Mouse (Mus musculus) intestine, postnatal 0 days (tissue): ENCODE results near the gene Syn3. TPM values are rescaled to one million over a fixed set of nuclear protein-coding genes. Genes with fewer than 3 reads are reported as not detected.

Experiments
- ATAC-seq: fragments of 200-750 bp; cut with Nextera tagmentation; 2 replicates; pipeline ENCODE4 v1.8.0; 2017; ENCODE audit warnings: mild to moderate bottlenecking, moderate TSS enrichment, moderate library complexity
- H3K27ac ChIP-seq: fragments of 300-500 bp; sonication (generic); 2 replicates; pipeline ENCODE4 v1.5.1; 2014; ENCODE audit warnings: mild to moderate bottlenecking, low read depth, low read length, moderate library complexity
- H3K27me3 ChIP-seq: fragments of 300-500 bp; sonication (generic); replicated peaks from 2 replicates; pipeline ENCODE4 v1.6.1; 2014; ENCODE audit warnings: low read length, mixed read lengths; ENCODE audit not compliant: control insufficient read depth, insufficient read depth
- H3K36me3 ChIP-seq: fragments of 300-500 bp; sonication (generic); 2 replicates; pipeline ENCODE4 v1.6.1; 2014; ENCODE audit warnings: mild to moderate bottlenecking, moderate library complexity; ENCODE audit not compliant: control insufficient read depth, insufficient read depth
- H3K4me1 ChIP-seq: fragments of 300-500 bp; sonication (generic); replicated peaks from 2 replicates; pipeline ENCODE4 v1.6.1; 2014; ENCODE audit warnings: antibody characterized with exemption, low read length, mixed read lengths; ENCODE audit not compliant: control insufficient read depth, insufficient read depth
- H3K4me2 ChIP-seq: fragments of 300-500 bp; sonication (generic); replicated peaks from 2 replicates; pipeline ENCODE4 v1.6.1; 2014; ENCODE audit warnings: low read depth, mild to moderate bottlenecking, moderate library complexity
- H3K4me3 ChIP-seq: fragments of 300-500 bp; sonication (generic); 2 replicates; pipeline ENCODE4 v1.5.1; 2014; ENCODE audit warnings: low read depth, low read length
- H3K9ac ChIP-seq: fragments of 300-500 bp; sonication (generic); 2 replicates; pipeline ENCODE4 v1.6.1; 2014; ENCODE audit warnings: mild to moderate bottlenecking, low read depth, low read length
- H3K9me3 ChIP-seq: fragments of 300-500 bp; sonication (generic); 2 replicates; pipeline ENCODE4 v1.6.1; 2016; ENCODE audit warnings: mixed run types; ENCODE audit not compliant: control insufficient read depth
- CTCF ChIP-seq: sonication (generic); IDR thresholded peaks from 2 replicates; pipeline ENCODE4 v1.5.1; 2016; ENCODE audit warnings: low read depth, mild to moderate bottlenecking, control low read depth, antibody characterized with exemption, moderate library complexity
- WGBS: fragments of 180-500 bp; shearing (Covaris S2); extraction: QIAGEN DNeasy Blood & Tissue Kit; methylation state at CpG from one replicate; pipeline ENCODE4 v1.1.7; 2014; 5-methylcytosine and 5-hydroxymethylcytosine counted together
- polyA plus RNA-seq: library from polyadenylated mRNA; unstranded; fragments of >200 nt; fragmentation: Nextera tagmentation; extraction: Ambion mirVana; gene quantifications from 2 replicates; pipeline ENCODE4 v1.2.1, GENCODE M21; 2015

The Syn3 gene
- polyA plus RNA-seq, 1 experiment from 2014 or later: 1.1 TPM

DNA sequence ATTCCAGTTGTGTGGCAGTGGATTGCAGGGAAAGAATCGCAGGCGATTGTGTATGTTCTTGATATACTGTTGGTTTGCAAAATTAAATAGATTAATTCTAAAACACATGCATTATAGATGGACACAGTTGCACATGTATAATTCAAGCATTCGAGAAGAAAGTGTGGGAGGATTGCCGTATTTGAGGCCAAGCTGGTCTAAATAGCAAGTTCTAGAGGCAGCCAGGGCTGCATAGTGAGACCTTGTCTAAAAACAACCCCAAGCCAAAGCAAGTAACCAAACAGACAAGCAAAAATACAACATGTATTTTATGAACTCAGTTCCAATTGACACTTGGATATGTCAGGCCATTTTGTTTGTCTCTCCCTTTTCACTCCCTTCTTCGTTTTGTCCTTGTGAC, 223.1 kb downstream of the Syn3 start:
- 89% methylated on average over 5 of the region's 5 CpGs for WGBS
- no peak overlapping the region for H3K4me3 ChIP-seq
- no peaks in the 10 kb centered on the region for H3K36me3 ChIP-seq
- H3K9ac ChIP-seq: no peak overlapping the region
- no peaks in the 10 kb centered on the region for H3K4me1 ChIP-seq
- H3K27me3 ChIP-seq: no peaks in the 10 kb centered on the region
- no peak for TF ChIP-seq CTCF
- no peak for ATAC-seq
- no peak overlapping the region for H3K4me2 ChIP-seq
- no peak overlapping the region for H3K27ac ChIP-seq
- no peaks in the 10 kb centered on the region for H3K9me3 ChIP-seq

DNA sequence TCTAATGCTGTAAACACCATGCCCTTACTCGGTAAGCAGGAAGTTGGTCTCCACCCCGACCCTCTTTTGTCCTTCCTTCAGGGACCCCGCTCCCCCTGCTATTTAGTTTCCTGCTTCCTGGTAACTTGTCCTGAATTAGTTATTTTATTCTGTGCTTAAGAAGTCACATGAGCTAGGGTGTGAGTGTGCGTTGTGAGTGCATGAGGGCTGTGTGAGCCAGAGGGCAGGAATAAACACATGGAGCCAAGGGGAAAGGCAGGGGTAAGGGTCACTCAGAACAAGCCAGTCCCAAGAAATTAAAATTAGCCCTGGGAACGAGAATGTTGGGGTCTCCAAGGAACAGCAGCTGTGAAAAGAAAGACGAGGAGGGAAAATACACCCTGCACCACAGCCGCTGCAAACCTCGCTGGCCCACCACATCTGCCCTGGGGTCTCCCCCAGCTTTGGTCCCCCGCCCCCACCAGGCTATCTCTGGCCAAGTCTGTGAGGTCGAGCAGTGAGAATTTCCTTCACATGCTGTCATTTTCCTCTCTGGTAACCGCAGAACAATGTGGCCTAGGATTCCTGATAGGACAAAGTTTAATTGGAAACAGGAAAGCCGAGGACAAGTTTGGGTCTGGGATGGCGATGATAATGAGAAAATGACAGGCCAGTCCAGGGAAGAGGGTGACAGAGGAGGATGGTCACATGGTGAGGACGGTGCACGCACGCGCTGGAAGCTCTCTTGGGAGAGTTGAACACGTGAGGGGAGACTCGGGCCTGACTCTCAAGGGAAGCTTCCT, 225.1 kb downstream of the Syn3 start:
- Histone ChIP-seq H3K4me2 (no peak overlapping the region), H3K36me3 (no peaks in the 10 kb centered on the region), H3K4me3 (no peak overlapping the region), H3K4me1 (no peaks in the 10 kb centered on the region), H3K27me3 (no peaks in the 10 kb centered on the region), H3K9ac (no peak overlapping the region), H3K27ac (no peak overlapping the region), H3K9me3 (no peaks in the 10 kb centered on the region)
- ATAC-seq: no peak
- TF ChIP-seq CTCF: no peak
- WGBS: 65% methylated on average over 19 of the region's 19 CpGs

DNA sequence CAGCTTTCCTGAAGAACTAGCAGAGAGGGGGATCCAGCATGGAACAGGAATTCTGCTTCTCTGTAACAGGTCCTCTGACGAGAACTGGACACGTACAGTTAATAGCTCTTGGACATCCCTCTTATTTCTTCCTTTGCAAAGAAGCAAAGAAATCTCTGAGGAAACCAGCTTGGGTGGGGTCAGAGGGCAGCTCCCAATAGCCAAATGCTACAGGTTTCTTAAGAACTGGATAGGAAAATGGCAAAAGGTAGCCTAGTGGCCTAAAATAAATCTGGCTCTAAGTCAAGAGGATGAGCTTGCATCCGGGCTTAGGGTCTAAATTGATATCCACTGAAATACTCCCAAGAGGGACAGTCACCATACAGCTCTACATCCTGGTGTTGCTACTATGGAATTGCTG, 225.9 kb downstream of the Syn3 start:
- no peak overlapping the region for H3K9ac ChIP-seq
- no peaks in the 10 kb centered on the region for H3K27me3 ChIP-seq
- no peak overlapping the region for H3K4me2 ChIP-seq
- H3K4me3 ChIP-seq: no peak overlapping the region
- no peaks in the 10 kb centered on the region for H3K4me1 ChIP-seq
- no peak overlapping the region for H3K27ac ChIP-seq
- no peaks in the 10 kb centered on the region for H3K36me3 ChIP-seq
- WGBS: 85% methylated on average over 3 of the region's 3 CpGs
- no peak for ATAC-seq
- H3K9me3 ChIP-seq: no peaks in the 10 kb centered on the region
- no peak for TF ChIP-seq CTCF

DNA sequence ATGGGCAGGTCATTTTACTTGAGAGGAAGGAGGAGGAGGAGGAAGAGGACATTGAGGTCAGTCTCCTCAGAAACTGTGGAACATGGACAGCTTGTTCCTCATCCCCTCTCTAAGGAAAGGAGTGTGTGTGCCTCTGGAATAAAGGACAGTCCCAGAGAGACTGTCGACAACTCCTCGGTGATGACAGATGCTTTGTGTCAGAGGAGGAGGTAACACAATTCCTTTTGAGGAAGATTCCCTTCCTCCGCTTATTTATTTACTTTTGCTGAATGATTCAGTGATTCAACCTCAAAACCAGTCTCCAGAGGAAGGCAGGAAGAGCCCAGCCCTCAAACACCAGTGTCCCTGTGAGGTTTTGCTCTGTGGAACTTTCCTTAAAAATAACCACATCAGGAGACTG, 228.4 kb downstream of the Syn3 start:
- H3K9ac ChIP-seq: no peak overlapping the region
- H3K4me3 ChIP-seq: no peak overlapping the region
- no peaks in the 10 kb centered on the region for H3K4me1 ChIP-seq
- 42% methylated on average over 3 of the region's 3 CpGs for WGBS
- no peak overlapping the region for H3K27ac ChIP-seq
- no peaks in the 10 kb centered on the region for H3K27me3 ChIP-seq
- H3K4me2 ChIP-seq: no peak overlapping the region
- no peak for ATAC-seq
- no peaks in the 10 kb centered on the region for H3K9me3 ChIP-seq
- H3K36me3 ChIP-seq: no peaks in the 10 kb centered on the region
- no peak for TF ChIP-seq CTCF

DNA sequence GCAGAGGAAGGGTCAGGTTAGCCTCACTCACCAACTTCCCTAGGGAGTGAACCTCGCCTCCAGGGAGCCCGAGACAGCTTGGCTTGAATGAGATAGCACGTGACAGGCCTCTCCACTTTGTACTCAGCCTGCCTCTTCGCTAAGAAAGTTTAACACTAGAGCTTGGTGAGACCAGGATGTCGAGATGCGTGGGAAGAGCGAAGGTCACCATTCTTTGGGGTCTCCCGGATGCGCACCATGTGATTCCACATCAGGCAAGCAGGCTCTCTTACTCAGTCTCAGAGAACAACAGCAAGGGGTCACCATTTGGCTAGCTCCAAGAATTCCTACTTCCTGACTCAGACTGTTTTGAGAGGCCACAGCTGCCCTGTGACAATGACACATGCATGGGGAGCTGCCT, 234.1 kb downstream of the Syn3 start:
- no peaks in the 10 kb centered on the region for H3K27me3 ChIP-seq
- H3K4me1 ChIP-seq: no peaks in the 10 kb centered on the region
- H3K4me3 ChIP-seq: no peak overlapping the region
- no peaks in the 10 kb centered on the region for H3K36me3 ChIP-seq
- WGBS: 76% methylated on average over 9 of the region's 9 CpGs
- no peaks in the 10 kb centered on the region for H3K9me3 ChIP-seq
- no peak overlapping the region for H3K9ac ChIP-seq
- H3K27ac ChIP-seq: no peak overlapping the region
- ATAC-seq: no peak
- no peak overlapping the region for H3K4me2 ChIP-seq
- TF ChIP-seq CTCF: no peak

DNA sequence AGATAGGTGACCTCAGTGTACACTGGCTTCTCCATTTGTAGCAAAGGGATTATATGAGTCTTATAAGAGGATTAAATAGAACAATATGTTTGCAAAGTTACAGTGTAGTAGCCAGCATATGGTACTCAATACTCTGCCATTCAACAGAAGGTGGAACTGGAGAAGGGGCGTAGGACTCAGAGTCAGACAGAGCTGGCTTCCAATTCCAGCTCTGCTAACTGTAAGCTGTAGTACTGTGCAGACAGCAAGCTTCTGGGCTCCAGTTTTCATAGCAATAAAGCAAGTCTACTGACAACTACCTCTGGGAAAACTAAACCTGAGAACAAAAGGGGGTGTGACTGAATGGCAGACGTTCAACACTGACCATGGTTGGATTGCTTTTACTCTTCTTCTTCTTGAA, 237.0 kb downstream of the Syn3 start:
- no peaks in the 10 kb centered on the region for H3K4me1 ChIP-seq
- no peak for TF ChIP-seq CTCF
- ATAC-seq: no peak
- no peak overlapping the region for H3K4me3 ChIP-seq
- no peak overlapping the region for H3K4me2 ChIP-seq
- H3K27me3 ChIP-seq: no peaks in the 10 kb centered on the region
- H3K36me3 ChIP-seq: no peaks in the 10 kb centered on the region
- WGBS: 76% methylated on average over 2 of the region's 2 CpGs
- H3K27ac ChIP-seq: no peak overlapping the region
- no peaks in the 10 kb centered on the region for H3K9me3 ChIP-seq
- no peak overlapping the region for H3K9ac ChIP-seq
